In the genomic region with DNA sequence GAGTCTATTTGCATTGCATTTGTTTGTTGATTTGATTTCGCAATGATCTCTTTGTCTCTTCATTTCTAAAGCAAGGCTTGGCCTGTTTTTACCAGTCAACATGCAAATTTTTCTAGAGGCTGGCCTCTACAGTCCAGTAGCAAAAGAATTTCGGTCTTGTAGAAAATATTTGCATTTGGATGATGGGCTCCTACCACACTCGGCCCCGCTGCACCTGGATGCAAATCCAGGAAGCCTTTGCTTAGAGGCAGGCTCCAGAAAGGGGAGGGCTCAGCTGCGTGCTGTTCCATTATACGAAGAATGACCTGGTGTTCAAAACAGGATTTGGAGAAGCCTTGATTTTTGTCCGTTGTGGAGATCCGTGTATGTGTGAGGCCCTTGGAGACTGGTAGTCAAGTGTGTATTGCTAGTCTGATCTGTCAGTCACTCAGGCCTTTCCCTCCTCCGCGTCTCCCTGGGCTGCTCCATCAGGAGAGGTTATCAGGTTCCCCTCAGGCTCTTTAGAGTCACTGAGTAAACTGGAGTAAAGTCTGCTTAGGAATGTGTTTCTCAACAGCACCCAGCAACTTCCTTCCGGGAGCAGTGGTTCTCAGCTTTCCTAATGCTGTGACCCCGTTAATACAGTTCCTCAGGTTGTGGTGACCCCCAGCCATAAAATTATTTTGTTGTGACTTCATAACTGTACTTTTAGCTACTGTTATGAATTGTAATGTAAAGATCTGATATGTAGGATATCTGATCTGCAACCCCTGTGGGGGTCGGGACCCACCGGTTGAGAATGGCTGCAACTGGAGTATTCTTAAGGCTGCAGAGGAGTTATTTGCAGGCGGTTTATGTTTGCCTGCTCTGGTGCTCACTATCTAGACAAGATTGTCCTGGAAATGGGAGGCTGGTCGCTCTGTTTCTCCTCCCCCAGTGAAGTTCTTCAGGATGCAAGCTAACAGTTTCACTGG, we compare ENCODE assay signal across 8 mouse cellular contexts. TPM values are rescaled to one million over a fixed set of nuclear protein-coding genes. Genes with fewer than 3 reads are reported as not detected.
DNase-seq lines count a peak whose midpoint lies in the region; ATAC-seq lines count a peak whose summit lies in the region.

No protein-coding gene starts in this region.

- H3K4me1 ChIP-seq in heart, embryonic 12.5 days (replicated peaks) = peaks cover 34% of the 10 kb centered on the region
- H3K4me1 ChIP-seq in embryonic facial prominence, embryonic 10.5 days = peaks cover 27% of the 10 kb centered on the region
- peaks cover 31% of the 10 kb centered on the region for H3K4me1 ChIP-seq in kidney, embryonic 15.5 days

- H3K9ac ChIP-seq in heart, embryonic 12.5 days = no peak overlapping the region
- H3K9ac ChIP-seq in kidney, embryonic 15.5 days = no peak overlapping the region

- H3K4me2 ChIP-seq in heart, embryonic 12.5 days = peak overlapping the region; percentile 3; the same call in 1 of the 2 replicates
- peak overlapping the region; percentile 39 for H3K4me2 ChIP-seq in kidney, embryonic 15.5 days

- intact Hi-C loops in gastrocnemius, postnatal 14 days (cut with DNase I; ENCODE audit: low total_unique reads) = no loop called here

- WGBS in heart, embryonic 12.5 days = 26% methylated on average over 16 of the region's 16 CpGs
- 31% methylated on average over 16 of the region's 16 CpGs for WGBS in embryonic facial prominence, embryonic 10.5 days
- 29% methylated on average over 16 of the region's 16 CpGs for WGBS in kidney, embryonic 15.5 days

- H3K4me3 ChIP-seq in heart, embryonic 12.5 days = no peak overlapping the region
- no peak overlapping the region for H3K4me3 ChIP-seq in embryonic facial prominence, embryonic 10.5 days
- H3K4me3 ChIP-seq in kidney, embryonic 15.5 days (replicated peaks) = no peak overlapping the region

- DNase-seq in heart, adult 8-10 months (ENCODE audit: low spot score) = no peak
- DNase-seq in embryonic facial prominence, embryonic 10.5 days (ENCODE audit: low spot score) = peak; percentile 46
- peak; percentile 36 to 68 for DNase-seq in lung, postnatal 4 days
- no peak for DNase-seq in gastrocnemius, postnatal 14 days
- no peak for DNase-seq in spleen, postnatal 4 days (ENCODE audit: low spot score in 2 of 2)
- no peak for DNase-seq in right cerebral cortex, postnatal 25 days

- H3K27me3 ChIP-seq in heart, embryonic 12.5 days (replicated peaks) = no peaks in the 10 kb centered on the region
- H3K27me3 ChIP-seq in embryonic facial prominence, embryonic 10.5 days (replicated peaks; ENCODE audit: low read depth, poor library complexity, severe bottlenecking) = no peaks in the 10 kb centered on the region
- no peaks in the 10 kb centered on the region for H3K27me3 ChIP-seq in kidney, embryonic 15.5 days

- H3K9me3 ChIP-seq in heart, embryonic 12.5 days (replicated peaks) = no peaks in the 10 kb centered on the region
- H3K9me3 ChIP-seq in embryonic facial prominence, embryonic 10.5 days = no peaks in the 10 kb centered on the region
- H3K9me3 ChIP-seq in kidney, embryonic 15.5 days (replicated peaks) = no peaks in the 10 kb centered on the region

- ATAC-seq in heart, embryonic 12.5 days (ENCODE audit: insufficient number of reproducible peaks, low FRiP score) = no peak
- peak; percentile 81 for ATAC-seq in kidney, embryonic 15.5 days (replicated peaks; ENCODE audit: low FRiP score)

- H3K36me3 ChIP-seq in heart, embryonic 12.5 days = no peaks in the 10 kb centered on the region
- H3K36me3 ChIP-seq in embryonic facial prominence, embryonic 10.5 days (replicated peaks) = no peaks in the 10 kb centered on the region
- no peaks in the 10 kb centered on the region for H3K36me3 ChIP-seq in kidney, embryonic 15.5 days

- peak overlapping the region; percentile 26; the same call in 1 of the 2 replicates for H3K27ac ChIP-seq in heart, embryonic 12.5 days (ENCODE audit: poor library complexity, severe bottlenecking)
- no peak overlapping the region; the same call in 1 of the 2 replicates for H3K27ac ChIP-seq in embryonic facial prominence, embryonic 10.5 days (replicated peaks)
- peak overlapping the region; percentile 75 for H3K27ac ChIP-seq in kidney, embryonic 15.5 days

RNA-seq across cellular contexts. Expression of gene Sox4, which starts 35.5 kb away (rescaled TPM):
- 78.2 and 84.1 TPM in 2 replicates for polyA plus RNA-seq in heart, embryonic 12.5 days (2016; fragmentation: Nextera tagmentation; extraction: Ambion mirVana)
- total RNA-seq in heart, adult 8-10 months (2022) = 10 to 100 TPM; 15.2 to 22.1 (median 19.6) TPM
- polyA plus RNA-seq in embryonic facial prominence, embryonic 10.5 days (2016; fragmentation: Nextera tagmentation; extraction: Ambion mirVana) = 69.6 and 73.2 TPM in 2 replicates
- 49.0 and 50.1 TPM in 2 replicates for polyA plus RNA-seq in kidney, embryonic 15.5 days (2015; fragmentation: Nextera tagmentation; extraction: Ambion mirVana)
- 10 to 100 TPM; 12.0 to 22.4 TPM for total RNA-seq in gastrocnemius, postnatal 14 days (2021)

Comparison
In these comparisons a context has a peak if more than half of its experiments do, and no peak if none do; other contexts are left out.
1. DNase-seq: peak in embryonic facial prominence, embryonic 10.5 days (single experiment) and lung, postnatal 4 days (2 of 2); none in heart, adult 8-10 months (single experiment), gastrocnemius, postnatal 14 days (single experiment), spleen, postnatal 4 days (0 of 2) and right cerebral cortex, postnatal 25 days (single experiment).